Mouse (Mus musculus) spleen, postnatal 36 days (tissue): Measurements from ENCODE around the gene Ralbp1.

Experiments used
- DNase-seq, 2 experiments: peaks; one replicate each; pipeline ENCODE4 v3.0.0; 2022; ENCODE audit warnings: low spot score in 2 of 2, mixed read lengths in 1 of 2

The Ralbp1 gene

GRCm38 (mm10) chr17:65850487-65850886 lies 35.1 kb downstream of the Ralbp1 start:
- DNase-seq = no peak

- no peak for DNase-seq
Observed at GRCm38 (mm10) chr17:65847694-65848449, 37.7 kb downstream of the Ralbp1 start.

GRCm38 (mm10) chr17:65845423-65845822 lies 40.2 kb downstream of the Ralbp1 start:
- DNase-seq = no peak

- no peak for DNase-seq
Observed at GRCm38 (mm10) chr17:65842669-65843381, 42.8 kb downstream of the Ralbp1 start.

GRCm38 (mm10) chr17:65839541-65840256 lies 45.9 kb downstream of the Ralbp1 start:
- DNase-seq = no peak

- no peak for DNase-seq
Observed at GRCm38 (mm10) chr17:65836746-65837145, 48.9 kb downstream of the Ralbp1 start.

- no peak for DNase-seq
Observed at GRCm38 (mm10) chr17:65833891-65834290, 51.7 kb downstream of the Ralbp1 start.

- no peak for DNase-seq
Observed at GRCm38 (mm10) chr17:65830216-65830863, 55.3 kb downstream of the Ralbp1 start.

GRCm38 (mm10) chr17:65828951-65829350 lies 56.6 kb downstream of the Ralbp1 start:
- no peak for DNase-seq

GRCm38 (mm10) chr17:65827904-65828303 lies 57.7 kb downstream of the Ralbp1 start:
- DNase-seq = no peak

GRCm38 (mm10) chr17:65827119-65827840 lies 58.3 kb downstream of the Ralbp1 start:
- DNase-seq = no peak

GRCm38 (mm10) chr17:65826257-65826656 lies 59.3 kb downstream of the Ralbp1 start:
- no peak for DNase-seq

- DNase-seq = no peak
Observed at GRCm38 (mm10) chr17:65824246-65824645, 61.4 kb downstream of the Ralbp1 start.

- DNase-seq = no peak
Observed at GRCm38 (mm10) chr17:65822423-65822822, 63.2 kb downstream of the Ralbp1 start.

GRCm38 (mm10) chr17:65820197-65820596 lies 65.4 kb downstream of the Ralbp1 start:
- no peak for DNase-seq

- DNase-seq = no peak
Observed at GRCm38 (mm10) chr17:65813763-65814162, 71.8 kb downstream of the Ralbp1 start.

GRCm38 (mm10) chr17:65811032-65811431 lies 74.6 kb downstream of the Ralbp1 start:
- DNase-seq = no peak

- no peak for DNase-seq
Observed at GRCm38 (mm10) chr17:65806416-65806815, 79.2 kb downstream of the Ralbp1 start.

- no peak for DNase-seq
Observed at GRCm38 (mm10) chr17:65805966-65806365, 79.6 kb downstream of the Ralbp1 start.

GRCm38 (mm10) chr17:65802026-65802425 lies 83.6 kb downstream of the Ralbp1 start:
- no peak for DNase-seq

- no peak for DNase-seq
Observed at GRCm38 (mm10) chr17:65800451-65800850, 85.1 kb downstream of the Ralbp1 start.
